Mouse (Mus musculus): ENCODE results near the gene Ppwd1.
"Not testable (repeated sequence)": the region's sequence is repeated elsewhere in the genome, so short reads cannot be mapped to it uniquely, and the experiment has no call there.

Ppwd1 gene

GRCm38 (mm10) chr13:104228384-104229066 is at the start of gene Ppwd1, which contains the start of gene Cenpk:
Ppwd1 (minus strand) TSS chr13:104228843.
Cenpk (plus strand) TSS chr13:104228611.
- peak; percentile 99 for DNase-seq (ENCODE audit: low read depth, low spot score)

DNA sequence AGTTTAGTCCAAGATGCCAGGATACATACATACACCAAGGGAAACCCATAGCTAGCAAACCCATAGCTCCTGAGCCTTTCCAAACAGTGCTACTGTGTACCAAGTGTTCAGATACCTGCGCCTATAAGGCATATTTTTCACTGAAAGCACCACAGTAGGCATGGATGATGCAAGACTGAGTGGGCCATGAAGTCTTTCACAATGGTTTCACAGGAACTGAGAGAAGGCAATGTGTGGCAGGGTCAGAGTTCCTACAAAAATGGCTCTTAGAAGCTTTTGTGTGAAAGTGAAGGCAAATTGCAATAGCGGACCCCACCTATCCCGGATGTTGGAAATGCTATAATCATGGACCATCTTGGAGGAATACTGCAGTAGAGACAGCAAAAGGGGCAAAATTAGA is 30.4 kb upstream of the Ppwd1 start:
- no peak for DNase-seq (ENCODE audit: low read depth, low spot score)

- DNase-seq (ENCODE audit: low read depth, low spot score), result no peak
These were observed 538 bp upstream of the Ppwd1 start for GRCm38 (mm10) chr13:104229181-104229580.

DNA sequence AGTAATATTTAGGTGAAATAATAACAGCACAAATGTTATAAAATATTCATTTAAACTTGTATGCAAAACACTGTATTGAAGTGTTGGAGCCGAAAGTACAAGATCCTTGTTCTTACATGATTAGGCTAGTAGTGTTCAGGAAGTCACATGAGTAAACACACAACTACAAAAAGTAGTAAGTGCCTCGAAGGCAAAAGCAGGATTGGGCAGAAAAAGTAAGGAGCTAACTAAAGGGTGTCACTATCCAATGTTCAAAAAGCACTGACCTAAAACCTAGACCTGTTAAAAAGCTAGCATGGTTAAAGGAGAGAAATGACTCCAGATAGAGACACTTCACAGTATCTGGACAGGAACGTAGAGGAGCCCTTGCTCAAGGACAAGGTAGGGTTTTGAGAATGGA is 1.2 kb downstream of the Ppwd1 start:
- peak; percentile 57 for DNase-seq (ENCODE audit: low read depth, low spot score)

- DNase-seq (ENCODE audit: low read depth, low spot score), result peak; percentile 24
These were observed 24.3 kb downstream of the Ppwd1 start for GRCm38 (mm10) chr13:104204313-104204712.

GRCm38 (mm10) chr13:104195891-104196290 is 32.8 kb downstream of the Ppwd1 start:
- DNase-seq (ENCODE audit: low read depth, low spot score), result not testable (repeated sequence)

- DNase-seq (ENCODE audit: low read depth, low spot score), result no peak
These were observed 41.3 kb downstream of the Ppwd1 start for GRCm38 (mm10) chr13:104187357-104187756.

DNA sequence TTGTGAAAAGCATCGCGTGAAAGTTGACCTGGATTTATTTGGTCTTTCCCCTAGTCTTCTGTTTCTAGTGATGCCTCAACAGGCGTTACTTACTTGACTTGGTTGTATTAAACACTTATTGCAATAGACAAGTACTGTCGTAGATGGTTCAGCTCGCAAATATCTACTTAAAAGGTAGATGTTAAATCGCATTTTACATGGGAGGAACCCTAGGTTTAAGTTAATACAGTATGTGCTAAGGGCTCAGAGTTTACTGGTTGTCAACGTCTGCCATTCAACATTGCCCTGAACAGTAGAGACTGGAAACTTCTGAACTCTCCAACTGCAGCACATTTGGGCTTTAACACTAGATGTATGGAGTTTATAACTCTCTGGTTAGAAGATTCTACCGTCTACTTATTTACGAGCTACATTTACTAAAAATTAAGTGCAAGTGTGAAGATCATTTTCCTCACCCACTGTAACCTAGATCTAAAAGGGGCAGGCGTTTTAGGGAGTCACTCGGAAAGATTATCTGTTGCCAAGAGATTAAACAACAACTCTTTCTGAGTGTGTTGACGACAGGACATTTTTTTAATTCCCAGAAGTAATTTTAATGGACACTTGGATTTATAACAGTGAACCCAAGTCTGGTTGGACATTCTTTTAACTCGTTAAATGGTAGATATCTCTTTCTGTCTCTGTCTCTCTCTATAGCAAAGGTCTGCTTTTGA is 49.3 kb downstream of the Ppwd1 start:
- DNase-seq (ENCODE audit: low read depth, low spot score), result no peak

DNA sequence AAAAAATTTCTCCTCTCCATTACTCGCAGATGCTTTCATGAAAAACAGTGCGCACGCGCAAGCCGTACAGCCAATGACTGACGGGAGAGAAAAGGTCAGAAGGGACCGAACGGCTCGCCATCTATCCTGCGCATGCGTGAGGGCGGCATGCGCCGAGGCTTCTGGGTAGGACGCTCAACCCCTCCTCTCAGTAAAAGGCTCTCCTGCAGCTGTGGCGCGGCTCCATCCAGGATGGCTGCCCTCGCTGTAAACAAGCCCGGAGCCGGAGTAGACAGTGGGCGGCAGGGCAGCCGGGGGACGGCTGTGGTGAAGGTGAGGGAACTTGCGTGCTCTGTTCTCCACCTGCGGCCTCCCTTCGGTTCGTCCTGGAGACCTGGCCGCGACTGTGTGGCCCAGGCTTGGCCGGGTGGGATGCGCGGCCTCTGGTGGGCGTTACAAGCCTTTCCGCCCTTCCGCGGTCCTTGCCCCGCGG is 50.0 kb downstream of the Ppwd1 start, which contains the start of gene Trim23:
TSS of gene Trim23 (plus strand) at position 148 of the 472 bp plus-strand sequence.
- peak; percentile 99 for DNase-seq (ENCODE audit: low read depth, low spot score)

- peak; percentile 95 for DNase-seq (ENCODE audit: low read depth, low spot score)
These were observed 50.6 kb downstream of the Ppwd1 start, which contains the start of gene Trappc13 for GRCm38 (mm10) chr13:104177796-104178649. Trappc13 (minus strand) TSS chr13:104178469.

DNA sequence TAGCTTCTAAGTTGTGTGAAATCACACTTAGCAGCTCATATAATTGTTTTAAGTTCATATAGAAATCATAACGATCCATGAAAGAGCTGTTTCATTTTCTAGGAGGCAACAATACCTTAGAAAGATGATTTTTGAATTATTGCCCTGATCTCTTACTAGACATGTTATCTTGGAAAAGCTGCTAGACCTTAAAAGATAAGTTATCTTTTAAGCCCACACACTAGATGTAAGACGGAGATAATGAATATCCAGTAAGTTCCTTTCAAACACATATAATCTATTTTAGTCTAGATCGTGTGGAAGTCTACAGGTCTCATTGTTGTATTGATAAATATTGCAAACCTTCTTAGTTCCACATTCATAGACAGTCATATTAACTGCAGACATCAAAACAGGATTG is 51.8 kb downstream of the Ppwd1 start:
- DNase-seq (ENCODE audit: low read depth, low spot score), result no peak

- no peak for DNase-seq (ENCODE audit: low read depth, low spot score)
These were observed 56.1 kb downstream of the Ppwd1 start for GRCm38 (mm10) chr13:104172498-104172897.

GRCm38 (mm10) chr13:104171711-104172110 is 56.9 kb downstream of the Ppwd1 start:
- DNase-seq (ENCODE audit: low read depth, low spot score), result no peak

DNA sequence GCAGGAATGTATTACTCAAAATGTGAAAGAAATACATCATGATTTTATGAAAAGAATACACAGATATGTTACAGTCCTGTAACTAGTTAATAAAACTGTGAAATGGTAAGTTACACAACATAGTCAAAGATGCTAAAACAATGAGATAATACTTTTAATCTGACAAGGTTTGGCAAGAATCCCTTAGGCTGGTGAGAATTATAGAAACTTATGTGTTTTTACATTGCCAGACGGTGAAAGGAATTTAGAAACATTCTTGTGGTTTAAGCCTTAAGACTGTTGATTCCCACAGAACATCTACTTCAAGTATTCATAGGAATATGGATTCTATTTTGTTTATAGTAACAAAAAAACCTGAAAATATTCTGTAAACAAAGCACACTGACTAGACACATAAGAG is 73.0 kb downstream of the Ppwd1 start:
- no peak for DNase-seq (ENCODE audit: low read depth, low spot score)
